Mouse (Mus musculus): ENCODE measurements around the gene Intu.

- TF ChIP-seq CTCF (IDR thresholded peaks at IDR 0.05 in 2 of 3, conservative IDR thresholded peaks at IDR 0.05 in 1 of 3; ENCODE audit: control insufficient read depth in 1 of 3, insufficient read depth in 1 of 3, low read depth in 2 of 3, low read length in 3 of 3, poor library complexity in 1 of 3, severe bottlenecking in 1 of 3) (peak in 1 of 3 experiments; percentile 12; a peak in 1 of 6 replicates), EP300 (IDR thresholded peaks at IDR 0.05; ENCODE audit: low read depth in 1 of 2, low read length in 2 of 2) (no peak), ZC3H11A (IDR thresholded peaks at IDR 0.05; ENCODE audit: low read depth, low read length) (no peak), HCFC1 (IDR thresholded peaks at IDR 0.05; ENCODE audit: low read depth, low read length) (peak; percentile 67), CHD2 (IDR thresholded peaks at IDR 0.05; ENCODE audit: low read length) (no peak), UBTF (IDR thresholded peaks at IDR 0.05; ENCODE audit: borderline replicate concordance, insufficient read depth, low read depth, low read length) (no peak), ETS1 (IDR thresholded peaks at IDR 0.05; ENCODE audit: low read depth, low read length) (no peak), ZNF384 (IDR thresholded peaks at IDR 0.05; ENCODE audit: low read depth, low read length) (no peak), MEF2A (IDR thresholded peaks at IDR 0.05; ENCODE audit: extremely low read depth, insufficient replicate concordance, low read depth, low read length, poor library complexity, severe bottlenecking) (no peak), E2F4 (IDR thresholded peaks at IDR 0.05; ENCODE audit: borderline replicate concordance, low read depth, low read length) (no peak)
Measured at GRCm38 (mm10) chr3:40540567-40541554, 9.8 kb downstream of the Intu start.

All from MEL (cell line).